Mouse (Mus musculus) heart, embryonic 16.5 days (tissue): Measurements from ENCODE around the gene Jmjd8. TPM values are rescaled to one million over a fixed set of nuclear protein-coding genes. Genes with fewer than 3 reads are reported as not detected.
A peak's percentile ranks its signal among the peaks of the same experiment; 100 is the strongest.

Experiments used
- ATAC-seq: fragments of 200-750 bp; cut with Nextera tagmentation; replicated peaks from 2 replicates; pipeline ENCODE4 v1.8.0; 2017; ENCODE audit warnings: moderate number of reproducible peaks; ENCODE audit not compliant: insufficient read depth, low FRiP score; ENCODE audit errors: extremely low read depth
- H3K27ac ChIP-seq: fragments of 300-500 bp; sonication (generic); 2 replicates; pipeline ENCODE4 v1.5.1; 2014; ENCODE audit warnings: mild to moderate bottlenecking, low read length, control low read depth, moderate library complexity
- H3K27me3 ChIP-seq: fragments of 300-500 bp; sonication (generic); 2 replicates; pipeline ENCODE4 v1.6.1; 2014; ENCODE audit warnings: low read length, mixed read lengths; ENCODE audit not compliant: control insufficient read depth, insufficient read depth
- H3K36me3 ChIP-seq: fragments of 300-500 bp; sonication (generic); 2 replicates; pipeline ENCODE4 v1.6.1; 2014; ENCODE audit not compliant: control insufficient read depth, insufficient read depth
- H3K4me1 ChIP-seq: fragments of 300-500 bp; sonication (generic); 2 replicates; pipeline ENCODE4 v1.6.1; 2014; ENCODE audit warnings: low read length, mixed read lengths; ENCODE audit not compliant: control insufficient read depth, insufficient read depth
- H3K4me2 ChIP-seq: fragments of 300-500 bp; sonication (generic); 2 replicates; pipeline ENCODE4 v1.6.1; 2014; ENCODE audit warnings: low read depth, mild to moderate bottlenecking, control low read depth, low read length
- H3K4me3 ChIP-seq: fragments of 300-500 bp; sonication (generic); 2 replicates; pipeline ENCODE4 v1.5.1; 2014; ENCODE audit warnings: mild to moderate bottlenecking, control low read depth, low read length
- H3K9ac ChIP-seq: fragments of 300-500 bp; sonication (generic); 2 replicates; pipeline ENCODE4 v1.6.1; 2014; ENCODE audit warnings: low read length, control low read depth
- H3K9me3 ChIP-seq: fragments of 300-500 bp; sonication (generic); replicated peaks from 2 replicates; pipeline ENCODE4 v1.6.1; 2016; ENCODE audit warnings: low read length; ENCODE audit not compliant: control insufficient read depth
- WGBS: fragments of 180-500 bp; shearing (Covaris S2); extraction: QIAGEN DNeasy Blood & Tissue Kit; methylation state at CpG from one replicate; pipeline ENCODE4 v1.1.7; 2014; 5-methylcytosine and 5-hydroxymethylcytosine counted together
- polyA plus RNA-seq: library from polyadenylated mRNA; unstranded; fragments of >200 nt; fragmentation: Nextera tagmentation; extraction: Ambion mirVana; gene quantifications from 2 replicates; pipeline ENCODE4 v1.2.1, GENCODE M21; 2015

Gene Jmjd8
- polyA plus RNA-seq, 1 experiment from 2014 or later, result 35.0 TPM

DNA sequence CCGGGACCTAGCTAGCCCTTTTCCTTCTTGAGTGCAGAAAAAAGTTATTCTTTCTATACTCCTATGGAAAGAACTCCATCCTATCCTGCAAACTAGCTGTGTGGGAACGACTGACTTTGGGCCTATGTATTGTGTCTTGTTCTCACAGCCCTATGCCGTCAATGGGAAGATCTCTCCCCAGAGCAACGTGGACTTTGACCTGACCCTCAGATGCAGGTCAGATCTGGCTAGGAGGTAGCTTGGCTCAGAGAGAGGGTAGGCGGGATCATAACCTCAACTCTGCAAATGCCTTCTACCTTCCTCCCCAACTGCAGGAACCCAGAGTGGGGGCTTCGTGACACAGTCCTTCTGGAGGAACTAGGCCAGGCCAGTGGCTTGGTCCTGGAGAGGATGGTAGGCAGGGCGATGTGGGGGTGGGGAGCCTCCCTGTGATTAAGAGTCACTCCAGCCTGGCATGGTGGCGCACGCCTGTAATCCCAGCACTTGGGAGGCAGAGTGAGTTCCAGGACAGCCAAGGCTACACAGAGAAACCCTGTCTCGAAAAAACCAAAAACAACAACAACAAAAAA lies 47.8 kb downstream of the Jmjd8 start:
- H3K27ac ChIP-seq, result no peak overlapping the region
- H3K36me3 ChIP-seq, result no peaks in the 10 kb centered on the region
- no peaks in the 10 kb centered on the region for H3K27me3 ChIP-seq
- H3K4me2 ChIP-seq, result peak overlapping the region; percentile 76
- no peaks in the 10 kb centered on the region for H3K9me3 ChIP-seq
- ATAC-seq, result no peak
- peak overlapping the region; percentile 80 for H3K4me3 ChIP-seq
- peak overlapping the region; percentile 81 for H3K9ac ChIP-seq
- H3K4me1 ChIP-seq, result peaks cover 19% of the 10 kb centered on the region
- 72% methylated on average over 10 of the region's 10 CpGs for WGBS

DNA sequence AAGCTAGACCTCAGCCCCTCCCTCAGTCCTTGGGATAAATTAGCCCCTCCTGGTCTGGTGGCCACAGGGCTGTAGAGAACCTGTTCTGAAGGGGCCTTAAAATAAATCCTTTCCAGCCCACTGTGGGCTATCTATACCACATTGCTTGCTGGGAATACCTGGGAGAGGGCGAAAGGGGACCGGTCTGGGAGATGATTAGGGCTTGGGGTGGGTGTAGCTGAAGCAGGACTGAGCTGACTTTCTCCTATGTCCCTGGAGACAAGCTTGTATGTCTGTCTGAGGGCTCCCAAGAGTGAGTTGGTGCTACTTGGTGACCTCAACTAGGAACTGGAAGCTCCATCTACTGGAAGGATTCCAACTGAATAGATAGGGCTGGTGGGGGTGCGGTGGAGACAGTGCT lies 48.4 kb downstream of the Jmjd8 start:
- no peak for ATAC-seq
- H3K9ac ChIP-seq, result no peak overlapping the region

DNA sequence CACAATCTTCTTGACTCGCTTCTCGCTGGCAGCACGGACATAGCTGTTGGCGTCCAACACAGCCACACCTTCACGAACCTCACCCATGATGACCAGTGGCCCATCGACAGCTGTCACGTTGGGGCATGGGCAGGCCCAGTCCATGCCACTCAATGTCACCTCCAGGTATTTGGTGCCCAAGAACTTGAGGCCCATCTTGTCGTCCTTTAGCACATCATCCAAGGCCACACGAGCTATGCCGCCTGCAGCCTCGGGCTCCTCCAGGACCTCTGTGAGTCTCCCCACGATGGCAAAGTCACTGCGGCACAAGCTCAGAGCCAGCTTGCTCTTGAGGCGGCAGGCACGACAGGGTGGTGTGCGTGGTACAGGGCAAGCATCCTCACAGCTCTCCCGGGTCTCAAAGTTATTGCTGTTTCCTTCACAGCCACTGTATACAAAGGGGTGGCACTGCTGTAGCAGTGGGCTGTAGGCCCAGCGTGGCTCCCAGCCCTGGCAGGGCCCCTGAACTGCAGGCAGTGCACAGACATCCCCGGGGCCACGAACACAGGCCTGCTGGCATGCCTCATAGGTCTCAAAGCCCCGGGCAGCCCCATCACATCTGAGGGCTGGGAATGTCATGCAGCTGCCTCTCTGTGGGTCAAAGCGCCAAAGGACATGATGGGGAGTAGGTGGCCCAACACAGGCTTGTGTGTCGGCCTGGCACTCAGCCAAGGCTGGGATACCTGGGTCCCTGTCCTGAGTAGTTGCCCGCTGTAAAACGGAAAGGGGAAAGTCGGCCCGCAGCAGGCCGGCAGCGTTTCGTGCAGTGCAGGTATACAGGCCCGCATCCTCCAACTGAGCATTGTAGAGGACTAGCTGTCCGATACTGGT lies 49.3 kb downstream of the Jmjd8 start:
- H3K4me2 ChIP-seq, result no peak overlapping the region
- no peak for ATAC-seq
- peaks cover 19% of the 10 kb centered on the region for H3K4me1 ChIP-seq
- no peak overlapping the region for H3K4me3 ChIP-seq
- H3K36me3 ChIP-seq, result peaks cover 3% of the 10 kb centered on the region
- 92% methylated on average over 32 of the region's 32 CpGs for WGBS
- no peaks in the 10 kb centered on the region for H3K27me3 ChIP-seq
- no peak overlapping the region for H3K9ac ChIP-seq
- H3K27ac ChIP-seq, result no peak overlapping the region
- H3K9me3 ChIP-seq, result no peaks in the 10 kb centered on the region

More for the DNA sequence above, 48.4 kb downstream of the Jmjd8 start:
- Histone ChIP-seq H3K27ac (no peak overlapping the region), H3K4me2 (no peak overlapping the region), H3K36me3 (no peaks in the 10 kb centered on the region), H3K27me3 (no peaks in the 10 kb centered on the region), H3K4me3 (no peak overlapping the region), H3K4me1 (peaks cover 19% of the 10 kb centered on the region), H3K9me3 (no peaks in the 10 kb centered on the region)
- WGBS, result 73% methylated on average over 3 of the region's 3 CpGs

DNA sequence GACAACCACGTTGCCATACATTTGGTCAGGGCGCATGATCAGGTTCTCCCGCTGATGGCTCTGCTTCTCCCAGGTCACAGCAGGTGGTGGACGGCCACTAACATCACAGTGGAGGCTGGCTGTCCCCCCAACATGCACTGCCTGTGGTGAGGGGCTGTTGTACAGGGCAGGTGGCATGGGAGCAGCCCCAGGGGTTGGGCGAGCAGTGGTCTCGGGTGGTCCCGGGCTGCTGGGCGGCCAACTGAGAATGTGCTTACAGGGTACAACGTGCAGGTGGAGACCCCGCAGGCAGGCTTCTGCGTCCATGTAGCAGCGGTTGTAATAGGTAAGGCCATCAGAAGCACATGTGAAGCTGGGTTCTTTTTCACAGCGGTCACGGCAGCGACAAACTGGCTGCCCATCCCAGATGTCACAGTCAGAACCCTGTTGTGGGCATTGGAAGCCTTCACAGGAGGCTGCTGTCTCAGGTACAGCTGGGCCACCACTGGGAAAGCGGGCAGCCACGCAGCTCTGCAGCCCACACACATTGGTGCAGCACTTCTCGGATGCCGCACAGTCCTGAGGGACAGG lies 50.0 kb downstream of the Jmjd8 start:
- Histone ChIP-seq H3K36me3 (peaks cover 10% of the 10 kb centered on the region), H3K4me1 (peaks cover 19% of the 10 kb centered on the region), H3K27ac (no peak overlapping the region), H3K9ac (no peak overlapping the region), H3K9me3 (no peaks in the 10 kb centered on the region), H3K27me3 (no peaks in the 10 kb centered on the region), H3K4me3 (no peak overlapping the region), H3K4me2 (no peak overlapping the region)
- 93% methylated on average over 19 of the region's 19 CpGs for WGBS
- no peak for ATAC-seq

DNA sequence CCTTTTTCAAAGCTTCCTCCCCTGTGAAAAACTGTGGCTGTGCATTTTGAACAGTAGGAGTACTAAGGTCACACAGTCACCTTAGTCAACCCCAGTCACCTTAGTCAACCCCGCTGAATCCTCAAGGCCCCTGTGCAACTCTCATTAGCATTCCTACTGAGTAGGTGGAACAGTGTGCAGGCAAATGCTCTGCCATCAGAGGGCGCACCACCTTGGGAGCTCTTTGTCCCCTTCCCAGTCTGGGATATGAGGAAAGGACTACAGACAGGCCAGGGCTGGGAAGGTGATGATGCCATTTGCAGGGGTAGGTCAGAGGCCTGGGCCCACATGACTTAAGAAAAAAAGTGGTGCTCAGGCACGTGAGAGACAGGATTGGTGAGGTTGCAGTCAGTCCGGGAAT lies 50.6 kb downstream of the Jmjd8 start:
- WGBS, result 69% methylated on average over 4 of the region's 4 CpGs
- Histone ChIP-seq H3K27me3 (no peaks in the 10 kb centered on the region), H3K4me2 (no peak overlapping the region), H3K27ac (no peak overlapping the region), H3K9me3 (no peaks in the 10 kb centered on the region), H3K4me1 (peaks cover 13% of the 10 kb centered on the region), H3K9ac (no peak overlapping the region), H3K36me3 (peaks cover 14% of the 10 kb centered on the region), H3K4me3 (no peak overlapping the region)
- no peak for ATAC-seq

DNA sequence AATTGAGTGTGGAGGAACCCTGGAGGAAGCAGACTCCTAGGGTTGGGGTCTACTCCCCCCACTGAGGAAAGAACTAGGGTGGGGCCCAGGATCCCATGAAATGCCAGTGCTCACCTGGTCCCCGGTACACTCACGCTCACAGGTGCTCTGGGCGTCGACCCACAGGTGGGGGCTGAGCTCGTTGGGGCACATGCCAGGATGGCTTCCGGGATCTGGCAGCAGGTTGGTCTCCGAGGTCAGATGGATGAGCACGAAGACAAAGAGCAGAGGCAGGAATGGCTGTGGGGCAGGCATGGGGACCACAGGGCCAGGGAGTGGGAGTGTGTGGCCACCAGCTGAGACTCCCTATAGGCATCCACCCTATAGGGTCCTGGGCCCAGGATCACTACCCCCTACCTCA lies 51.1 kb downstream of the Jmjd8 start:
- ATAC-seq, result no peak
- H3K36me3 ChIP-seq, result peaks cover 16% of the 10 kb centered on the region

DNA sequence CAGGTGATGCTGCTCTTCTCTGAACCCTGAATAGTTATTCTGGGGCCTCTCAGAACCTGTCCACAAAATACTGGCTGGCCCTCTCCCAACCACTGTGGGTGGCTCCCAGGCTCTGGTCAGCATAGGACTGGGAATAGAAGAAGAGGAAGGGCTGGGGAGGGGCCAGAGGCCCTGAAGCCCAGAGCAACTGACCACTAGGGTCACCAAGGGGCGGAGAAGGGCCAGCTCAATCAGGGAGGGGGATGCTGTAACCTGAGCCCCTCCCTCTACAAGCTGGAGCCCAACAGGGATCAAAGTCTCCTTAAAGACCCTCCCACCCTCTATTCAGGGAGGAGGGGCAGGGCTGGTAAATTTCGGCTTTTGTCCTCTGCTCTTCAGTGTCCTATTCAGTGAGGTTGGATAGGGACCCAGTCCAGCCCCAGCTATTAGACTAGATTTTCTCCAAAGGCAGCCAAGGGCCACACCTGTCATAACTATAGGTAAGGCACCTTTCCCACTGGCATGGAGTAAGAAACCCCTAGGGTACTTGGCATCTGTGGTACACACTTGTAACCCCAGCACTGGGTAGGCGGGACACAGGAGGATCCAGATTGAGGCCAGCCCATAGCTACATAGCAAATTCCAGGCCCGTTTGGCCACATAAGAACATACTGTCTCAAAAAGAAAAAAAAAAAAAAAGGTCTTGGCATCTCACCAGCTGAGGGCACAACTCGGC lies 51.7 kb downstream of the Jmjd8 start, which contains the start of gene Wfikkn1:
TSS of gene Wfikkn1 (minus strand) at position 663 of the 715 bp plus-strand sequence.
- Histone ChIP-seq H3K4me3 (no peak within 1 kb of the TSS), H3K4me2 (no peak within 1 kb of the TSS), H3K36me3 (peaks cover 16% of the 10 kb centered on the region), H3K4me1 (peaks cover 11% of the 10 kb centered on the region), H3K27ac (no peak within 1 kb of the TSS), H3K27me3 (no peaks in the 10 kb centered on the region), H3K9me3 (no peaks in the 10 kb centered on the region), H3K9ac (no peak within 1 kb of the TSS)
- WGBS, result 61% methylated on average over 5 of the region's 5 CpGs
- ATAC-seq, result no peak

More for the DNA sequence above, 51.1 kb downstream of the Jmjd8 start:
- Histone ChIP-seq H3K9me3 (no peaks in the 10 kb centered on the region), H3K27ac (no peak overlapping the region), H3K4me1 (peaks cover 11% of the 10 kb centered on the region), H3K27me3 (no peaks in the 10 kb centered on the region), H3K4me3 (no peak overlapping the region), H3K4me2 (no peak overlapping the region), H3K9ac (no peak overlapping the region)
- 79% methylated on average over 8 of the region's 8 CpGs for WGBS

DNA sequence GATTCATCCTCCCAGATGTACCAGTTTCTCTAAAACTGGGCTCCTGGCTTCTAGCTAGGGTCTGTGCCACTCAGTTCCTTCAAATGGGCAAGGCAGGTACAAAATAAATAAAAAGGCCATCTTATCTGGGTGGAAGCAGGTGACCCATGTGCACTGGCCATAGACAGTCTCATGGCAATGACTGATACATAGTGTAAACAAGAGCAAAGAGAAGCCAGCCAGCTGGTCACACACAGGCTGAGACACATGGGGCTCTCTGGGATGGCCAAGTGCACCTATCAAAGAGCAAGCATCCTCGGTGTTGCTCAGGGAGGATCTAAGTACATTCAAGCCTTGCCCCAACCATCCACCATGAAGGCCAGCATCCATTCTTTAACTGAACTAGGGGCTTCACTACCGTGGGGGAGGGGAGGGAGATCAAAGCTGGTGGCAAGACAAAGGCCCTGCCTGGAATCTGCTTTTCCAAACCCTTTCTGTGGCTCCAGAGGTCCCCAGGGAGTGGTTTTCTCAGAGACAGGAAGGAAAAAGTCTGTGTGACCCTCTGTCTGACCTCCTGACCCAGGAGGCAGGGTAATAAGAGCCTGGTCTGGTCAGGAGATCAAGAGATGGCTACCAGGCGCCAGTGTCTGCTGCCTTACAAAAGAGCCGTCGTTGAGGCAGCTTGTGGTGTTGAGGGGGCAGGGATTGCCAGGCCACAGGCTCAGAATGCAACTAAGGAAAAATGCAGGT lies 52.4 kb downstream of the Jmjd8 start:
- Histone ChIP-seq H3K36me3 (peaks cover 16% of the 10 kb centered on the region), H3K27ac (no peak overlapping the region)

More for the DNA sequence above, 52.4 kb downstream of the Jmjd8 start:
- WGBS, result 21% methylated on average over 5 of the region's 5 CpGs
- ATAC-seq, result no peak
- Histone ChIP-seq H3K27me3 (no peaks in the 10 kb centered on the region), H3K4me3 (no peak overlapping the region), H3K9ac (no peak overlapping the region), H3K4me1 (peaks cover 9% of the 10 kb centered on the region), H3K9me3 (no peaks in the 10 kb centered on the region), H3K4me2 (no peak overlapping the region)
